Mouse (Mus musculus): Measurements from ENCODE around the gene Sez6l2. TPM values are rescaled to one million over a fixed set of nuclear protein-coding genes. Genes with fewer than 3 reads are reported as not detected.
A peak's percentile ranks its signal among the peaks of the same experiment; 100 is the strongest.

The Sez6l2 gene
- total RNA-seq, 2 experiments from 2014 or later: 1.6 to 1.7 TPM

DNA sequence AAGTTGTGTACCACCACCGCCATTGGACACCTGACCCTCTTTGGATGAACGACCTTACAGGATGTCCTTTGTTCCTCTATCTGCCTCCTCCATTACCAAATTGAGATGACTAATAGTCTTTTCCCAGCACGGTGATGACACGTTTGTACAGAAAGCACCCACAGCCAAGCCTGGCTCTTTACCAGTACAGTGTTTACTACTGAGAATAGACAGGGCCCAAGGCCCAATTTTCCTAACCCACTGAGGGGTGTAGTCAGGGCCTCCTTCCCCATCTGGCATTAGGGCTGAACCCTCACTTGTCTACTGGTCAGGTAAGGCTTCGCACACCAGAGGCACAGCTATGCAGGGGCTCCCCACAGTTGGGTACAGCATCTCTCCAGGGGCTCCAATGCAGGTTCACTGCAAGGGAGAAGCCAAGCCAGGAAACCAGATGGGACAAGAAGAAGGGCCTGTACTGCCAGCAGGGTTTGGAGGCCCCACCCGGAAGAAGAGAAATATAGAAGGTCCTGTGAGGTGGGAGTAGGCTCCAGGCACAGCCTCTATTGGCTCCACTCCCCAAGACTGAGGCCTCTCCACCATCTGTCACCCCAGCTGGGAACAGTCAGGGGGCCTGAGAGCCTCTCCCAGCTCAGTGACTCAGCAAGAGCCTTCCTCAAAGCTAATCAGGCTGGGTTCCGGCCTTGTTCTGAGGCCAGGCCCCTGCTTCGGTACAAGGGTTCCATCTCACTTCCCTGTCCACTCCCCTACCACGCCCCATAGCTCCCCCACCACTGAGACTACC, 58.1 kb downstream of the Sez6l2 start:
- peak; percentile 79 for DNase-seq

GRCm38 (mm10) chr7:127009307-127010085, 59.1 kb downstream of the Sez6l2 start:
- DNase-seq: no peak

- no peak for DNase-seq
Measured at GRCm38 (mm10) chr7:127011051-127011450, 60.7 kb downstream of the Sez6l2 start.

DNA sequence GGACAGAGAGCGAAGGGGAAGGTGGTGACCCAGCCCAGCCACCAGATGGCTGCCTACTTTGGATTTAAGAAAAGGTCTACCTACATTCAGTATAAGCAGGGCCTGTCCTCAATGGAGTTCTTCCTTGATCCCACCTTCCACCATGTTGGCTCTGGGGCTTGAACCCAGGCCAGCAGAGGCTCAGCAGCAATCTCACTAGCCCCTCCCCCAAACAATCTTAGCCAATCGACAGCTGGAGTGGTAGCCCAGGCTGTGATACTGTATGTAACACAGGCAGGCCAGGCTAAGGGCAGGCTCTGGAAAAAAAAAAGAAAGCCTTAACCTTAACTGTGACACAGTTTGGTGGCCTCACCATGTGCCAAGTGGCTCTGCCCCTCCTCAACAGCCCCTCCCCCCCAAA, 61.4 kb downstream of the Sez6l2 start:
- no peak for DNase-seq

DNA sequence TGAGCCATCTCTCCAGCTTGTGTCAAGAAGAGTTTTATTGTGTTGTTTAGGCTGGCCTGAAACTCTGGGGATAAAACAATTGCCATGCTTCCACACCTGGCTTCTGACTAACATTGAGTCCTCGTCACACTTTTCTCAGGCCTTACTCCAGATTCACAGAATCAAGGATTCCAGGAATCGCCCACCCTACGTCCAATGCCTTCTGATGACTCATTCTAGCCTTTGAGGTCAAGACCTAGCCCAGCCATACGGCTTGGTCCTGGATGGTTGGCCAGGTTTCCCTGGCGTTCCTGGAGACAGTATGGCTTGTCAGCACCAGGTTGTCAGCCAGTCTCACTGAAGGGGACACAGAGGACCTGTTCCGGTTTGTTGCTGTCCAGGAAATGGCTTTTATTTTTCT, 62.0 kb downstream of the Sez6l2 start:
- no peak for DNase-seq

- DNase-seq: no peak
Measured at GRCm38 (mm10) chr7:127012845-127013244, 62.5 kb downstream of the Sez6l2 start.

DNA sequence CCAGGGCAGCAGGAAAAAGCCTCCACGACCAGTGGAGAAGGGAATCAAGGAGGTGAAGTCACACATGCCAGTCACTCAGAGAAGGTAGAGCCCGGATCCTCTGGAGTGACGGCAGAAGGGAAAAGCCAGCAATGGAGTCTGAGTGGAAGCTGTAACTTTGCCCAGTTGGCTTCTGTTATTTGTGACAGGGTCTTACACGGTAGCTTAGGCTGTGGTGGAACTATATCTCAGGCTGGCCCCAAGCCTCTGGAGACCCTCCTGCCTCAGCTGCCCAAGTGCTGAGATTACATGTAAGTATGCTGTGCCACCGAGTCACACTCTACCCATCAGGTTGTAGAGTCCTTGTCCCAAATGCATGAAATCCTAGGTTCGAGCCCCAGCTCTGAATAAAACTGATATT, 63.0 kb downstream of the Sez6l2 start:
- DNase-seq: no peak

GRCm38 (mm10) chr7:127014320-127014719, 64.0 kb downstream of the Sez6l2 start, which contains the start of gene Mvp:
Mvp (minus strand) TSS chr7:127014621.
- peak; percentile 72 for DNase-seq

GRCm38 (mm10) chr7:127014993-127015392, 64.6 kb downstream of the Sez6l2 start:
- DNase-seq: no peak

DNA sequence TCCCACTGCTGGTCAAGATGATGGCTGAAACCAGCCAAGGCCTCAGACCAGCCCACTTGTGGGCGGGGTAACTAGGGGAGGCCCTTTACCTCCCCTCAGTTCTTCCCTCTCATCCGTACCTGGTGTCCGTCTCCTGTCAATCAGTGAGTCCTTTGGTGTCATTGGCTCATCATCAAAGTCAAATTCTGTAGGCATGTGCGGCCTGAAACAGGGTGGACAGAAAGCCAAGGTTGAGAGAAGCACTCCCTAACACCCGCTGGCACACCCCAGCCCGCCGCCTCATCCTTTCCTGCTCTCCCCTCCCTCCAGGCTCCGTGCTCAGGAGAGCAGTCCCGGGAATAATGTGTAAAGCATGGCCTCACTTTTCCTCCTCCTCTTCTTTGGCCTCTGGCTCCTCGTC, 65.7 kb downstream of the Sez6l2 start:
- DNase-seq: no peak

- DNase-seq: no peak
Measured at GRCm38 (mm10) chr7:127016481-127016485, 65.9 kb downstream of the Sez6l2 start, which contains the start of gene Pagr1b. Pagr1b (minus strand) TSS chr7:127016484.

GRCm38 (mm10) chr7:127016486-127016938, 66.1 kb downstream of the Sez6l2 start:
- peak; percentile 60 for DNase-seq

DNA sequence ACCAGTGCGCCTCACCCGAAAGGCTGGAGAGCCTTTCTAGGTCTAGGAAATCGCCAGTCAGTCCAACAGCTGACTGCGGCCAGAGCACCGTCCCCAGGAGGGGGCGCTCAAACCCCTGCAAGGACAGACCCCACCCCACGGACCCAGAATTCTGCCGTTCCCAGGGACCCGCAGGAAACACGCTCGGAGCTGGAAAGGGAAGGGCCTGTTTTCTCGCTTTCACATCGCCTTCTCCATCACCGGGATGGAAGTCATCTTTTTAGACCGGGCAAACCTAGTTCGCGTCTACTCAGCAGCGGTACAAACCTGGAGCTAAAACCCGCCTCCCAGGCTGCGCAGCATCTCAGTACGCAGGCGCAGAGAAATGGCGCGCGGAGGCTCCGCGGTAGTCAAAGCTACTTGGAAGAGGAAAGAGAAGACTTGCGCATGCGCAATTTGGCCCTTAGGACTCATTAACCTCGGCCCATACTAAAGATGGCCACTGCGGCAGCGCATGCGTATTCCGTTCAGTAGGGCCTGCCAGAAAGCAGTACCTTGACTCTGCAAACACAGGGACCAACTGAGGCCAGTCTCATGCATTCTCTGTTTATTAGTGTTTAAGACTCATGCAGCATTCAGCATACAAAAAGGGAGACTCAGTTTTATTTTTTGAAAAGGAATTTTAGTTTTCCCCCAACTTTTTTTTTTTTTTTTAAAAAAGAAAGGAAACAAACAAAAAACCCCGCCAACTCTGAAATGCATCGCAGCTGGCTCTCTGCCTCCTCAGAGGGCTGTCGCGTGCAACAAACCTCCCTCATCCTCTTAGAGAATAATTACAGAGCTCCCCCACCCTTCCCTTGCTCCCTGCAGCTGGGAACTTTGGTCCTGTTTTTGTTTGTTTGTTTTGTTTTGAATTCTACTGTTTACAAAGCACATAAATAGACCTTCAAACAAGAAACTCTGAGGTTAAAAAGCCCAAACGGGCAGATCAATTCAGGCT, 66.9 kb downstream of the Sez6l2 start, which contains the start of gene Pagr1a:
Gene Pagr1a, minus strand, starts transcription at position 382 of the 979 bp plus-strand sequence.
- DNase-seq: peak; percentile 95

- no peak for DNase-seq
Measured at GRCm38 (mm10) chr7:127017950-127018345, 67.6 kb downstream of the Sez6l2 start.

DNA sequence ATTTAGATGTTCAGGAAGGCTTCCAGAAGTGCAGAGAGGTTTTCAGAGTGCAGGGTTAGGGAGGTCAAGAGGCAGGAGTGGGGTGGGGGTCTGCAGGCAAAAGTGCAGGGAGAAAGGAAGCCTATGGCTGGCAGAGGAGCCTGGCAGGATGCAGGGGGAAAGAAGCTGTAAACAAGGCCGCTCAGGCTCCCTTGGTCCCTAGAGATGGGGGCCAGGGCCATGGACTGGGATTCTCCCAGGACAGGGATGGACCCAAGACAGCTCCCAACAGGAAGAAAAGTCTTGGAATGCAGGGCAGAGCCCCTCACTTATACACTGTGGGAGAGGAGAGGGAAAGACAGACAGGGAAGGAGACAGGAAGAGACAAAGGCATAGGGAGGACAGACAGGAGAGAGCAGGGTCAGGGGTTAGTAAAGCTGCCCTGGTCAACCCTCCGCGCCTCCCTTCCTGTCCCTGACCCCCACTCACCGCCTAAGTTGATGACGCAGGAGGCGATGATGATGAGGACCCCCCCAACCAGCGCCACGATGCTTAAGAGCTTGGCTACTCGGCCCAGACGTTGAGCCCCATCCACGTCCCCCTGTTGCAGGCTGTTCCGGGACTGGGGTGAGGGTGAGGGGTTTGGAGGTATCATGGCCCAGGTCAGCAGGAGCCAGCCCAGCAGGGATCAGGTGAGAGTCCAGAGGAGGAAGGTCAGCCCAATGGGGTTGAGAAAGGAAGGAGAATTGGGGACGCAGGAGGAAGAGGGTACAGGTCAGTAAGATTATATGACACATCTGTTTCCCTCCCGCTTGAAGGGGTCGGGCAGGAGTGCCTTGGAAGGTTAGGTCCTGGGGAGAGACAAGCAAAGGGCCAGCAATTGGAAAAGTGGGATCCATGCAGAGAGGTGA, 68.3 kb downstream of the Sez6l2 start:
- DNase-seq: no peak

DNA sequence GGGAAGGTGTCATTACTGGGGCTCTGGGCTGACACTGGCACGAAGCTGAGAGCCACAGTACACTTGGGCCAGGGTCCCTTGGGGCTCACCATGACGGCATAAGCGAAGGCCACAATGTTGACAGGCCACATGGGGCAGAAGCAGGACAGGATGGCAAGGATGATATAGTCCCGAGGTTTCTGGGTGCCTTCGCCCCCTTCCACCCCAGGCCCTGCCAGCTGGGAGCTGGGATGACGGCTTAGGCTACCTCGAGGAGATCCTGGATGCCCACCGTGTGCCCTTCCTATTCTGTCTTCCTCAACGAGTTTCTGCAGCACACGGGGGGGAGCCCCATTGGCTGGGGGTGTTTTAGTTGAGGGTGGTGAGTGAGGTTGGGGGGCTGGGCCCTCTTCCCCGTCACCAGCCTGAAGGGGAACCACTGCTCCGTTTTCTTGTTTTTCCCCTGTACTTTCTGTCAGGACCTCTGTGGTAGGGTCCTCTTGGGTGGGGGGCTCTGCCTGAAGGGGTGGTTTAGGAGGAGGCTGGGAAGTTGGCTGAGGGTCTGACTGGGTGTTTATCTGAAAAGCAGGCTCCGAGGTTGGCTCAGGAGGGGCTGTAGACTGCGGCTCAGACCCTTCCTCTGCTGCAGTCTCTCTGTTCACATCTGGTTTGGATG, 69.1 kb downstream of the Sez6l2 start:
- DNase-seq: no peak

GRCm38 (mm10) chr7:127020031-127020430, 69.7 kb downstream of the Sez6l2 start:
- no peak for DNase-seq
